Mouse (Mus musculus): ENCODE results near the gene Gm16223.

Gene Gm16223

DNA sequence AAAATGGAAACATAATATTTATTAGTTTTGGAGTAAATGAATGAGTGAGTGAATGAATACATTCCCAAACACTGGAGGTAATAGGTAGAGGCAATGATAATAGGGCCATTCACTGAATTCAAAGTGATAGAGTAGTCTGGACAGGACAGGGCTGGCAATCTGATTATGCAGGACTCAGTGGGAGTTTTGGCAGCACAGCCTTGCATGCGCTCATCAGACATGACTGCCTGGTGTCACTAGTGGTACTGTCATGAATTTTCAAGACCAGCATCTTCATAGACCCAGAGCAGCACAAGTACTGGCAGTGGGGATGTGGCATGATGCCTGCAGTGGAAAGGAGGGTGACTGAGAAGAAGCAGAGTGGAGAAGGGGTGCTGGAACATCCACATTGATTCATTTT, 157.1 kb downstream of the Gm16223 start:
- DNase-seq = no peak

DNA sequence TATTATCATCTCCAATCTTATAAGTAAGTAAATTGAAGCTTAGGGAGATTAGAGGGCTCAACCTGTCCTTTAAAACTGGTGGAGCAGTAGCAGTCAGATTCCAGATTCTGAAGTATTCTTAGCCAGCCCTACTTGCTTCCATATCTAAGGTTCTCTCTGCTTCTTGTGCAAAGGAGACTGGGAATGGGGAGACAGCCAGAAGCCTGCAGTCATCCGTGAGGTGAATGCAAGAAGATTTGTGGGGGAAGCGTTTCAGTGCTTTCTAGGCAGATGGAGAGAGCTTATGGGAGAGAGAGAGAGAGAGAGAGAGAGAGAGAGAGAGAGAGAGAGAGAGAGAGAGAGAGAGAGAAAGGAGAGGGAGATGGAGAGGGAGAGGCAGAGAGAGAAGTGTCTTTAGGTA, 160.9 kb downstream of the Gm16223 start:
- DNase-seq = no peak

DNA sequence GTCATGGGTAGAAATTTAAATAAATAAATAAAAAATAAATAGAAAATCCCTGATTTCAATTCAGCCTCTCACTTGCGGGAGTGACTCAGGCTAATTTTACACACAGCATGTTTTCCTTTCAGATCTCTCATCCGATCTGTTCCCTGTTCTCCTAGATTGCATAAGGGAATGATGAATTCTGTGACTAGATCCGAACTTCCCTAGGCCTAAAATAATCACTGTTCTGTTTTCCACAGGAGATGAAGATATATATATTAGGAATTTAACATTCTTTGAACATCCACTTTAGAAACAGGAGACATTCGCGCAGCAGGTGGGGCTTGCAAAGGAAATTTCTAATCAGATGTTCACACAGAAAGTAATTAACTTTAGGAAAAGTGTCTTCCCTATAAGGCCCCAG, 171.5 kb downstream of the Gm16223 start:
- DNase-seq = no peak

DNA sequence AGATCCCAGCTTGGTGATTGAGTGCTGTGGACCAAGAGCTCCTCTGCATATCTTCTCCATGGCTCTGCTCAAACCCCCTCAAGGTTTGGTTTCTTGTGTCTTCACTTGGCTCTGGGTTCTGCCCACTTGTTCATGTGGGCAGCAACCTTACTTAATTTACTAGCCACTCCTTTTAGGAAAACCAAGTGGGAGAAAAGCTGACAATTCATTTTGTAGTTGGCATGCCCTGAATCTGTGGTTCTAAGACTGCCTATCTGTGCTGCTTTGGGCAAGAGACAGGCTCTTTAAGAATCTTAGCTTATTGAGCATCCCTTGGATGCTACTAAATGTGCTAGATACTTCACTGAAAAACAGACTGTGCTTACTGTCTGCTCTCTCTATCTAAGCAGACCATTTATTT, 172.0 kb downstream of the Gm16223 start:
- no peak for DNase-seq

DNA sequence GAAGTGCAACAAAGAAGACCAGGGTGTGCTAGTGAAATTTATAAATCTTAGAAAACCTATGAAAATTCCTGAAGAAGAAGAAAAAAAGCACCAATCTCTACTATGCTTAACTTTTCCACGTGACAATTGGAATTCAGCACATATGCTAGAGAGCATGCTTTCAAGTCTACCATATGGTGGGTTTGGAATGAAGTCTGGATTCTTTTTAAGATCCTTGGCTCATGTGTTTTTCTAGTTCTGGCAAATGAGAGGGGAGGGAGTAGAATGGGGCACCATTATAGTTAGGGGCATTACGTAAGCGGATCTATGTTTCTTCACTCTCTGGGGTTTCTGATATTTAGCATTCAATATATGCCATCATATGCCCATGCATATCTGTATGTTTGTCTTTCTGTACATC, 182.6 kb downstream of the Gm16223 start:
- no peak for DNase-seq

Measured in kidney, postnatal 25 days (tissue).